Mouse (Mus musculus): ENCODE results near the gene Thop1. TPM values are rescaled to one million over a fixed set of nuclear protein-coding genes. Genes with fewer than 3 reads are reported as not detected.

Thop1 gene
- total and polyA plus RNA-seq, 3 experiments, result 81.1 to 123 (median 94.5) TPM

DNA sequence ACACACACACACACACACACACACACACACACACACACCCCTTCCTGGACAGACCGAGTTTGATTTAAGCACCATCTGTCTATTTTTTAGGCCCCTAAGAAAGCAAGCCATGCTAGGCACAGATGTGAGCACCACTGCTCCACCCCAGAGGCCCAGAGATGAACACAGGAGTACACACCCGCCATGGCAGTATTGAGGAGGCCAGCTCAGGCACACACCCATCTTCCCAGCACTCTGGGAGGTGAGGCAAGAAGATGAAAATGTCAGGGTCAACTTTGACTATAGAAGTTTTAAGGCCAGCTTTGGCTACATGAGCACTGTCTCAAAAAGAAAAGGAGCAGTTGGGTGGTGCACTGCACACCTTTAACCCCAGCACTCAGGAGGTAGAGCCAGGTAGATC is 53.1 kb downstream of the Thop1 start:
- H3K27me3 ChIP-seq (replicated peaks), result no peaks in the 10 kb centered on the region

DNA sequence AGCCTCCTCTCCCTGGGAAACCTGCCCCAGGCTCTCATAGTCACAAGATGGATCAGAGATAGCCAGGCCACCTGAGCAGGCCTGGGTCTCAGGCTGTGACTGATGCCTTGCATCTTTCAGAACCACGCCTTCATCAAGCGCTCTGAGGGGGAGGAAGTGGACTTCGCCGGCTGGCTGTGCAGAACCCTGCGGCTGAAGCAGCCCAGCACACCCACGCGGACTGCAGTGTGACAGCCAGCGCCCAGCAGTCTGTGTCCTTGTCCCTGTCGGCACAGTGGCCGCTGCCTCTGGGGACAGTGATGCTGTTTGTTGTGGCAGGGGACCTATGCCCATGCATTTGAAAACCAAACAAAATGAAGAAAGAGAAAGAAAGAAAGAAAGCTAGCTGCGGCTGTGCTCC is 53.7 kb downstream of the Thop1 start:
- Histone ChIP-seq H3K9ac (ENCODE audit: insufficient read depth, low read depth) (no peak overlapping the region), H3K27me3 (replicated peaks) (no peaks in the 10 kb centered on the region), H3K27ac (ENCODE audit: insufficient read depth, low read depth) (no peak overlapping the region), H3K4me1 (ENCODE audit: control insufficient read depth in 1 of 2, insufficient read depth in 2 of 2) (peaks cover 4 to 17% of the 10 kb centered on the region in 2 experiments), H3K4me3 (replicated peaks in 1 of 3; ENCODE audit: low read depth in 2 of 3, low read length in 2 of 3, poor library complexity in 1 of 3) (no peak overlapping the region), H3K4me2 (ENCODE audit: insufficient read depth, low read depth, poor library complexity, severe bottlenecking) (no peak overlapping the region), H3K79me2 (replicated peaks; ENCODE audit: control insufficient read depth, extremely low read depth, insufficient read depth, poor library complexity, severe bottlenecking) (no peaks in the 10 kb centered on the region), H3K9me3 (replicated peaks; ENCODE audit: low read length) (no peaks in the 10 kb centered on the region), H3K36me3 (replicated peaks in 1 of 2; ENCODE audit: control insufficient read depth in 1 of 2, insufficient read depth in 1 of 2, low read length in 1 of 2) (peaks cover 60 to 71% of the 10 kb centered on the region in 2 experiments)
- TF ChIP-seq GABPA (IDR thresholded peaks at IDR 0.05; ENCODE audit: insufficient replicate concordance, low read depth, low read length), result no peak
- TF ChIP-seq PAX5 (IDR thresholded peaks at IDR 0.05; ENCODE audit: low read length), result no peak
- no peak for TF ChIP-seq MEF2A (IDR thresholded peaks at IDR 0.05; ENCODE audit: borderline replicate concordance, low read depth, low read length)
- TF ChIP-seq USF1 (IDR thresholded peaks at IDR 0.05; ENCODE audit: low read depth, low read length), result no peak
- no peak for TF ChIP-seq IRF4 (IDR thresholded peaks at IDR 0.05; ENCODE audit: low read depth, low read length)
- TF ChIP-seq JUND (conservative IDR thresholded peaks at IDR 0.05; ENCODE audit: low read depth, low read length), result no peak
- no peak for TF ChIP-seq SMC3 (IDR thresholded peaks at IDR 0.05; ENCODE audit: low read depth, low read length)
- no peak for TF ChIP-seq MAFK (IDR thresholded peaks at IDR 0.05; ENCODE audit: insufficient replicate concordance, low read length)
- TF ChIP-seq MXI1 (IDR thresholded peaks at IDR 0.05; ENCODE audit: low read depth, low read length), result no peak
- no peak for TF ChIP-seq KAT2A (IDR thresholded peaks at IDR 0.05; ENCODE audit: insufficient replicate concordance, low read length)
- in situ Hi-C loops (cut with MboI; ENCODE audit: low pct_ligation_motif_present, low pct_unique_long_range_greater_than_20kb, low sequenced_read_pairs), result no loop called here
- no peak for DNase-seq (ENCODE audit: extremely low read depth)
- dilution Hi-C loops (cut with MboI; ENCODE audit: extremely low pct_ligation_motif_present, extremely low pct_unique_long_range_greater_than_20kb, low sequenced_read_pairs), result no loop called here

More for the DNA sequence above, 53.1 kb downstream of the Thop1 start:
- no peak overlapping the region for H3K4me3 ChIP-seq (replicated peaks in 1 of 3; ENCODE audit: low read depth in 2 of 3, low read length in 2 of 3, poor library complexity in 1 of 3)
- H3K79me2 ChIP-seq (replicated peaks; ENCODE audit: control insufficient read depth, extremely low read depth, insufficient read depth, poor library complexity, severe bottlenecking), result no peaks in the 10 kb centered on the region
- H3K27ac ChIP-seq (ENCODE audit: insufficient read depth, low read depth), result no peak overlapping the region
- peaks cover 0 to 11% of the 10 kb centered on the region in 2 experiments; a peak in 2 of 4 replicates for H3K4me1 ChIP-seq (ENCODE audit: control insufficient read depth in 1 of 2, insufficient read depth in 2 of 2)
- no peak for DNase-seq (ENCODE audit: extremely low read depth)
- no peaks in the 10 kb centered on the region for H3K9me3 ChIP-seq (replicated peaks; ENCODE audit: low read length)
- dilution Hi-C loops (cut with MboI; ENCODE audit: extremely low pct_ligation_motif_present, extremely low pct_unique_long_range_greater_than_20kb, low sequenced_read_pairs) (no loop called here), in situ Hi-C loops (cut with MboI; ENCODE audit: low pct_ligation_motif_present, low pct_unique_long_range_greater_than_20kb, low sequenced_read_pairs) (no loop called here)
- H3K4me2 ChIP-seq (ENCODE audit: insufficient read depth, low read depth, poor library complexity, severe bottlenecking), result no peak overlapping the region
- TF ChIP-seq USF2 (conservative IDR thresholded peaks at IDR 0.05; ENCODE audit: low read depth, low read length), result no peak
- TF ChIP-seq TCF12 (IDR thresholded peaks at IDR 0.05; ENCODE audit: low read depth, low read length), result no peak
- TF ChIP-seq RCOR1 (conservative IDR thresholded peaks at IDR 0.05; ENCODE audit: low read depth, low read length), result no peak
- TF ChIP-seq MXI1 (IDR thresholded peaks at IDR 0.05; ENCODE audit: low read depth, low read length), result no peak
- TF ChIP-seq HCFC1 (IDR thresholded peaks at IDR 0.05; ENCODE audit: low read depth, low read length), result no peak
- TF ChIP-seq JUND (conservative IDR thresholded peaks at IDR 0.05; ENCODE audit: low read depth, low read length), result no peak
- no peak for TF ChIP-seq CHD1 (IDR thresholded peaks at IDR 0.05; ENCODE audit: low read depth, low read length)
- TF ChIP-seq CHD2 (IDR thresholded peaks at IDR 0.05; ENCODE audit: low read length), result no peak
- no peak for TF ChIP-seq E2F4 (IDR thresholded peaks at IDR 0.05; ENCODE audit: insufficient replicate concordance, low read depth, low read length)
- no peak for TF ChIP-seq KAT2A (IDR thresholded peaks at IDR 0.05; ENCODE audit: insufficient replicate concordance, low read length)
- no peak for TF ChIP-seq ZNF384 (IDR thresholded peaks at IDR 0.05; ENCODE audit: low read depth, low read length)
- TF ChIP-seq PAX5 (IDR thresholded peaks at IDR 0.05; ENCODE audit: low read length), result no peak
- no peak overlapping the region for H3K9ac ChIP-seq (ENCODE audit: insufficient read depth, low read depth)
- H3K36me3 ChIP-seq (replicated peaks in 1 of 2; ENCODE audit: control insufficient read depth in 1 of 2, insufficient read depth in 1 of 2, low read length in 1 of 2), result peaks cover 64 to 75% of the 10 kb centered on the region in 2 experiments

Other genes with a start within 250 kb of the Thop1 start
Only the 20 nearest of the 27 such genes appear.
- gene Timm13, start 169.1 kb upstream of the Thop1 start, total RNA-seq (2012; rRNA removed), result 279 and 313 TPM in 2 replicates
- 137 and 139 TPM in 2 replicates for gene Timm13, start 169.1 kb upstream of the Thop1 start, total RNA-seq (2014; rRNA removed)
- gene Timm13, start 169.1 kb upstream of the Thop1 start, polyA plus RNA-seq (2012; ENCODE audit: insufficient read length, low read depth), result 292 and 344 TPM in 2 replicates
- 23.6 and 25.8 TPM in 2 replicates for gene Lmnb2, start 151.8 kb upstream of the Thop1 start, total RNA-seq (2012; rRNA removed)
- gene Lmnb2, start 151.8 kb upstream of the Thop1 start, total RNA-seq (2014; rRNA removed), result 22.2 and 23.7 TPM in 2 replicates
- 20.7 and 23.6 TPM in 2 replicates for gene Lmnb2, start 151.8 kb upstream of the Thop1 start, polyA plus RNA-seq (2012; ENCODE audit: insufficient read length, low read depth)
- gene Gadd45b, start 140.0 kb upstream of the Thop1 start, total RNA-seq (2012; rRNA removed), result 36.2 and 52.5 TPM in 2 replicates
- gene Gadd45b, start 140.0 kb upstream of the Thop1 start, total RNA-seq (2014; rRNA removed), result 19.3 and 24.4 TPM in 2 replicates
- gene Gadd45b, start 140.0 kb upstream of the Thop1 start, polyA plus RNA-seq (2012; ENCODE audit: insufficient read length, low read depth), result 14.9 and 16.4 TPM in 2 replicates
- 0.46 and 0.47 TPM in 2 replicates for gene Gng7, start 55.1 kb upstream of the Thop1 start, total RNA-seq (2012; rRNA removed)
- not detected in 2 replicates for gene Gng7, start 55.1 kb upstream of the Thop1 start, total RNA-seq (2014; rRNA removed)
- gene Gng7, start 55.1 kb upstream of the Thop1 start, polyA plus RNA-seq (2012; ENCODE audit: insufficient read length, low read depth), result 0.24 and 0.68 TPM in 2 replicates
- gene Diras1, start 44.4 kb upstream of the Thop1 start, total RNA-seq (2012; rRNA removed), result not detected in 2 replicates
- gene Diras1, start 44.4 kb upstream of the Thop1 start, total RNA-seq (2014; rRNA removed), result not detected in 2 replicates
- not detected in 2 replicates for gene Diras1, start 44.4 kb upstream of the Thop1 start, polyA plus RNA-seq (2012; ENCODE audit: insufficient read length, low read depth)
- gene Slc39a3, start 32.6 kb upstream of the Thop1 start, total RNA-seq (2012; rRNA removed), result 6.3 and 7.2 TPM in 2 replicates
- 3.5 and 3.9 TPM in 2 replicates for gene Slc39a3, start 32.6 kb upstream of the Thop1 start, total RNA-seq (2014; rRNA removed)
- 4.2 and 4.3 TPM in 2 replicates for gene Slc39a3, start 32.6 kb upstream of the Thop1 start, polyA plus RNA-seq (2012; ENCODE audit: insufficient read length, low read depth)
- 104 and 110 TPM in 2 replicates for gene Sgta, start 9.9 kb upstream of the Thop1 start, total RNA-seq (2012; rRNA removed)
- 61.1 and 67.6 TPM in 2 replicates for gene Sgta, start 9.9 kb upstream of the Thop1 start, total RNA-seq (2014; rRNA removed)
- 118 and 123 TPM in 2 replicates for gene Sgta, start 9.9 kb upstream of the Thop1 start, polyA plus RNA-seq (2012; ENCODE audit: insufficient read length, low read depth)
- not detected in 2 replicates for gene Creb3l3, start 28.8 kb downstream of the Thop1 start, total RNA-seq (2012; rRNA removed)
- gene Creb3l3, start 28.8 kb downstream of the Thop1 start, total RNA-seq (2014; rRNA removed), result not detected in 2 replicates
- 0.13 TPM in 1 of 2 replicates, not detected in the other for gene Creb3l3, start 28.8 kb downstream of the Thop1 start, polyA plus RNA-seq (2012; ENCODE audit: insufficient read length, low read depth)
- 127 and 146 TPM in 2 replicates for gene Map2k2, start 35.9 kb downstream of the Thop1 start, total RNA-seq (2012; rRNA removed)
- gene Map2k2, start 35.9 kb downstream of the Thop1 start, total RNA-seq (2014; rRNA removed), result 67.2 and 79.2 TPM in 2 replicates
- 120 and 130 TPM in 2 replicates for gene Map2k2, start 35.9 kb downstream of the Thop1 start, polyA plus RNA-seq (2012; ENCODE audit: insufficient read length, low read depth)
- 15.3 and 18.2 TPM in 2 replicates for gene Zbtb7a, start 65.2 kb downstream of the Thop1 start, total RNA-seq (2012; rRNA removed)
- 3.0 TPM in 2 replicates for gene Zbtb7a, start 65.2 kb downstream of the Thop1 start, total RNA-seq (2014; rRNA removed)
- gene Zbtb7a, start 65.2 kb downstream of the Thop1 start, polyA plus RNA-seq (2012; ENCODE audit: insufficient read length, low read depth), result 20.1 and 21.3 TPM in 2 replicates
- gene Pias4, start 97.9 kb downstream of the Thop1 start, total RNA-seq (2012; rRNA removed), result 24.3 and 26.6 TPM in 2 replicates
- gene Pias4, start 97.9 kb downstream of the Thop1 start, total RNA-seq (2014; rRNA removed), result 13.6 and 15.3 TPM in 2 replicates
- 26.5 and 33.5 TPM in 2 replicates for gene Pias4, start 97.9 kb downstream of the Thop1 start, polyA plus RNA-seq (2012; ENCODE audit: insufficient read length, low read depth)
- 3,382 and 4,660 TPM in 2 replicates for gene Eef2, start 106.6 kb downstream of the Thop1 start, total RNA-seq (2012; rRNA removed)
- 1,528 and 1,752 TPM in 2 replicates for gene Eef2, start 106.6 kb downstream of the Thop1 start, total RNA-seq (2014; rRNA removed)
- 2,532 and 2,649 TPM in 2 replicates for gene Eef2, start 106.6 kb downstream of the Thop1 start, polyA plus RNA-seq (2012; ENCODE audit: insufficient read length, low read depth)
- gene Dapk3, start 113.0 kb downstream of the Thop1 start, total RNA-seq (2012; rRNA removed), result 43.9 and 46.2 TPM in 2 replicates
- gene Dapk3, start 113.0 kb downstream of the Thop1 start, total RNA-seq (2014; rRNA removed), result 25.4 and 27.5 TPM in 2 replicates
- 39.5 and 44.5 TPM in 2 replicates for gene Dapk3, start 113.0 kb downstream of the Thop1 start, polyA plus RNA-seq (2012; ENCODE audit: insufficient read length, low read depth)
- gene 4930442H23Rik, start 113.8 kb downstream of the Thop1 start, total RNA-seq (2012; rRNA removed), result 0.29 TPM in 1 of 2 replicates, not detected in the other
- not detected in 2 replicates for gene 4930442H23Rik, start 113.8 kb downstream of the Thop1 start, total RNA-seq (2014; rRNA removed)
- gene 4930442H23Rik, start 113.8 kb downstream of the Thop1 start, polyA plus RNA-seq (2012; ENCODE audit: insufficient read length, low read depth), result 0.27 and 0.35 TPM in 2 replicates
- 0.08 TPM in 1 of 2 replicates, not detected in the other for gene Nmrk2, start 132.0 kb downstream of the Thop1 start, total RNA-seq (2012; rRNA removed)
- gene Nmrk2, start 132.0 kb downstream of the Thop1 start, total RNA-seq (2014; rRNA removed), result not detected in 2 replicates
- not detected in 2 replicates for gene Nmrk2, start 132.0 kb downstream of the Thop1 start, polyA plus RNA-seq (2012; ENCODE audit: insufficient read length, low read depth)
- gene Atcay, start 160.8 kb downstream of the Thop1 start, total RNA-seq (2012; rRNA removed), result 0.08 and 0.17 TPM in 2 replicates
- 0.05 TPM in 1 of 2 replicates, not detected in the other for gene Atcay, start 160.8 kb downstream of the Thop1 start, total RNA-seq (2014; rRNA removed)
- 0.06 and 0.12 TPM in 2 replicates for gene Atcay, start 160.8 kb downstream of the Thop1 start, polyA plus RNA-seq (2012; ENCODE audit: insufficient read length, low read depth)
- 5.5 and 13.5 TPM in 2 replicates for gene Zfr2, start 163.1 kb downstream of the Thop1 start, total RNA-seq (2012; rRNA removed)
- gene Zfr2, start 163.1 kb downstream of the Thop1 start, total RNA-seq (2014; rRNA removed), result 1.0 and 1.2 TPM in 2 replicates
- 2.4 and 2.7 TPM in 2 replicates for gene Zfr2, start 163.1 kb downstream of the Thop1 start, polyA plus RNA-seq (2012; ENCODE audit: insufficient read length, low read depth)
- 2.9 and 3.9 TPM in 2 replicates for gene Matk, start 182.9 kb downstream of the Thop1 start, total RNA-seq (2012; rRNA removed)
- gene Matk, start 182.9 kb downstream of the Thop1 start, total RNA-seq (2014; rRNA removed), result 4.9 and 5.2 TPM in 2 replicates
- 2.1 and 2.5 TPM in 2 replicates for gene Matk, start 182.9 kb downstream of the Thop1 start, polyA plus RNA-seq (2012; ENCODE audit: insufficient read length, low read depth)
- 128 and 140 TPM in 2 replicates for gene Mrpl54, start 196.9 kb downstream of the Thop1 start, total RNA-seq (2012; rRNA removed)
- 131 and 167 TPM in 2 replicates for gene Mrpl54, start 196.9 kb downstream of the Thop1 start, total RNA-seq (2014; rRNA removed)
- 104 and 120 TPM in 2 replicates for gene Mrpl54, start 196.9 kb downstream of the Thop1 start, polyA plus RNA-seq (2012; ENCODE audit: insufficient read length, low read depth)
- gene Apba3, start 196.9 kb downstream of the Thop1 start, total RNA-seq (2012; rRNA removed), result 104 and 149 TPM in 2 replicates
- gene Apba3, start 196.9 kb downstream of the Thop1 start, total RNA-seq (2014; rRNA removed), result 40.2 and 43.4 TPM in 2 replicates
- gene Apba3, start 196.9 kb downstream of the Thop1 start, polyA plus RNA-seq (2012; ENCODE audit: insufficient read length, low read depth), result 43.2 and 47.4 TPM in 2 replicates

All from CH12.LX (cell line).